Mouse (Mus musculus) c-Kit-positive CD71-negative TER-119-negative erythroid progenitor cells, embryonic 14.5 days (primary cell): ENCODE data around the gene Herc6.
"Not testable (repeated sequence)": the region's sequence is repeated elsewhere in the genome, so short reads cannot be mapped to it uniquely, and the experiment has no call there.

Experiments used
- DNase-seq: peaks from one replicate; pipeline ENCODE4 v3.0.0-alpha.2; 2013; ENCODE audit warnings: low read depth

Herc6 gene

DNA sequence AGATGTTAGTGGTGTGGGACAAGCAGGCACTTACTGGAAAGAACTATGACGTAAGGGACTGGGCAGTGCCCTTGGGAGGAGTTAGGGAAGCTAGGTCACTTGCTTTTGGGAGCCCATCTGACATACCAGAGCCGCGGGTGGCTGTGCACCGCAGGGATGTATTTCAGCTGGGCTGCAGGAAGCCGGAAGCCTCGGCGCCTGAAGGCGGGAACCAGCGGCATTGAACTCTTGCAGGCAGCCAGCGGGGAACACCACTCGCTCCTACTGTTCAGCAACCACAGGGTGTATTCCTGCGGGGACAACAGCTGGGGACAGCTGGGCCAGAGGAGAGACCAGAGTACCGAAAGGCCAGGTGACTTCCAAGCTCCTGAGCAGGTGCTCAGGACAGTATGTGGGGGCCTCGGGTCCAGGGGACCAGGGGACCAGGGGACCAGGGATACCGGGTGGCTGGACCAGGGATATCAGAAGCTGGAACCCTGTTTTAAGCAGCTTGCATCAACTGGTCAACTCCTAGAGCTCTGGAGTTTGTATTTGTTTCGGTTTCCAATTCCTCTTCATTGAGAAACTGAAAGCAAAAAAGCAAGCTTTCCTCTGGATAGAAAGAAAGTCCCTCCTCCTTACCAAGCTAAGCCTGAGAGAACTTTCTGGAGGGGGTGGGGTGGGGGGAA, at the start of gene Herc6:
Gene Herc6 (plus strand): TSS at position 120 of the 668 bp plus-strand sequence.
- peak; percentile 38 for DNase-seq

GRCm38 (mm10) chr6:57531011-57531410, 49.8 kb upstream of the Herc6 start:
- DNase-seq = no peak

DNA sequence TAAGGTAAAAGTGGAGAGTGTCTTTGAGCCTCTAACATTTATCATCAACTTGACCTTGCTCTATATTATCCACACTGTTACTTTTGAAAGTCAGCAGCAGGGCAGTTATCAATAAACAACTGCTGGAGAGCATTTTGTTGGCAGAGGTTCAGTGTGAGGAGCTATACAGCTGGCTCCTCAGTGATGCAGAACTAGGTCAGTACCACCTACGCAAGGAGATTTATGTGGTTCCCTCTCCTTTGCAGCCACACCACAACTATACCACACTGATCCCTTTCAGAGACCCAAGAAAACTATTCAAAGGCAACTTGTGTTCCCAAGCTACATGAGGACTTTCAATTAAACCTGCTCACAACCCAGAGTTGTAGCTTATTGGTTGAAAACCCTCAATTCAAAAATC, 49.4 kb upstream of the Herc6 start:
- DNase-seq = no peak

GRCm38 (mm10) chr6:57532022-57532421, 48.8 kb upstream of the Herc6 start:
- DNase-seq = no peak

DNA sequence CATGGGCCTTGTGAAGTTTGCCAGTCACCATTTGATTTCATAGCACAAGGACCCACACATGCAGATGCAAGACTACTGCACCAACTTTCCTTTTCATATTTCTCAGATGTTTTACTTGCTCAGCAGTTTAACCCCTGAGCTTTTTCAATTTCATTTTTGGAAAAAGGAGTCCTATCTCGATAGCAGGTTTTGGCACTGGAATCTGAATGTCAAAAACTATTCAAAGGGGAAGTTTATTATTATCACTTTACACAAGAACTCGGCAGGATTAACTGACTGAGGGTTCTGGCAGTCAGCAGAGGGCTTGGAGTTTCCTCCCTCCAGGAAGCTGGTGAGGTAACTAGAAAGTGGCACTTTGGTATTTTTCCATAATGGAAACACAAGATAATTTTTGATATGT, 47.4 kb upstream of the Herc6 start:
- DNase-seq = no peak

GRCm38 (mm10) chr6:57534231-57534610, 46.6 kb upstream of the Herc6 start:
- no peak for DNase-seq

- peak; percentile 29 for DNase-seq
Observed at GRCm38 (mm10) chr6:57534611-57535286, 46.1 kb upstream of the Herc6 start.

GRCm38 (mm10) chr6:57535386-57535936, 45.3 kb upstream of the Herc6 start, which contains the start of gene Ppm1k:
Ppm1k (minus strand) TSS chr6:57535468.
- DNase-seq = peak; percentile 94

GRCm38 (mm10) chr6:57535971-57536669, 44.7 kb upstream of the Herc6 start:
- DNase-seq = no peak

- DNase-seq = no peak
Observed at GRCm38 (mm10) chr6:57537887-57538286, 42.9 kb upstream of the Herc6 start.

DNA sequence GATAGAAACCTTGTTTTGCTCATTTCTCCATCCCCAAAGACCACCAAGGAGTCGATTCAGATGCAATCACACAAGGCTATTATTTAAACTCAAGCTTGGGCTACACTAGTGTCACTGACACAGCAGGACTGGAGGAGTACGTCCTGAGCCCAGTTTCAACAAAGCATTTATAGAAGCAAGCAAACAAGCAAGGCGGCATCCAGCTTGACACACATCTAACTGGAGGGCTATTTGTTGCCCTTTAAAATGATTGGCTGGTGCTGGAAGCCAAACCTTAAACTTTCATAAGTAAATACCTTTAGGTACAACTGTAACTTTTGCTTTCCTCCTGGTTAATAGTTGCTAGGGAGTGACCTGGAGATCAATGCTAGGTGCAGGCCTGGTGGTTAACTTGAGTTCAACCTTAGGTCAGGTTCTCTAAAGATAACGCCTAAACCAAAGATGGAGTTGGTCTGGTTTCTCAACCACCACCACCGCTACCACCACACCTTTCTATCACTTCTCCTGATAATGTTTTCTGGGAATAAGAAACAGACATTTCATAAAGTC, 39.8 kb upstream of the Herc6 start:
- no peak for DNase-seq

DNA sequence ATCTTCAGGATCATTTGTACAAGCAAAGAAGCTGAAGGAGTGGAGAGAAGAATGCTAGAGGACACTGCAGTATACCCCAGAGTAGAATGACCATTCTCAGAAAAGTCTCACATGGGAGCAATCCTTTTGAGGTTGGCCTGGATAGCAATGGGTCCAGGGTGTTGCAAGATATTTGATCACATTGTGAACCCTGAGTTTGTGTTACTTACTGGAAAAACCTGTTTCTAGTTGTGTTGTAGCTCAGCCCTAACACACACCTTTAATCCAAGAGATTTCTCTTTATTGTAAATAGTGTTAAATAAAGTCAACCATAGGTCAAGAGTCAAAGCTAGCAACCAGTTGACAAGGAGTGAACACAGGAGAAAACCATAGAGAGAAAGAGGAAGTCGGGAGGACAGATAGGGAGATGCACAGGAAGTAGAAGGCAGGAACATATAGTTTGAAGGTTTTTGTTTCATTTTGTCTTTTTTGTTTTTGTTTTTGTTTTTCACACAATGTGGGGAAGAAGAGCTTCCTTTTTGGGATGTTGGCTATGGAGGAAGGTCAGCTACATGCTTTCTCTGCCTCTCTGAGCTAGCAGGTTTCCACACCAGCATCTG, 39.0 kb upstream of the Herc6 start:
- no peak for DNase-seq

DNA sequence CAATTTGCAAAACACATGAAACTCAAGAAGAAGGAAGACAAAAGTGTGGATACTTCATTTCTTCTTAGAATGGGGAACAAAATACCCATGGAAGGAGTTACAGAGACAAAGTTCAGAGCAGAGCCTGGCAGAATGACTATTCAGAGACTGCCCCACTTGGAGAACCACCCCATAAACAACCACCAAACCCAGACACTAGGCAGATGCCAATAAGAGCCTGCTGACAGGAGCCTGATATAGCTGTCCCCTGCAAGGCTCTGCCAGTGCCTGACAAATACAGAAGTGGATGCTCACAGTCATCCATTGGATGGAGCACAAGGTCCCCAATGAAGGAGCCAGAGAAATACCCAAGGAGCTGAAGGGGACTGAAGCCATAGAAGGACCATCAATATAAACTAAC, 37.2 kb upstream of the Herc6 start:
- DNase-seq = not testable (repeated sequence)

- DNase-seq = no peak
Observed at GRCm38 (mm10) chr6:57544866-57545265, 35.9 kb upstream of the Herc6 start.

GRCm38 (mm10) chr6:57551211-57551796, 29.5 kb upstream of the Herc6 start:
- no peak for DNase-seq

DNA sequence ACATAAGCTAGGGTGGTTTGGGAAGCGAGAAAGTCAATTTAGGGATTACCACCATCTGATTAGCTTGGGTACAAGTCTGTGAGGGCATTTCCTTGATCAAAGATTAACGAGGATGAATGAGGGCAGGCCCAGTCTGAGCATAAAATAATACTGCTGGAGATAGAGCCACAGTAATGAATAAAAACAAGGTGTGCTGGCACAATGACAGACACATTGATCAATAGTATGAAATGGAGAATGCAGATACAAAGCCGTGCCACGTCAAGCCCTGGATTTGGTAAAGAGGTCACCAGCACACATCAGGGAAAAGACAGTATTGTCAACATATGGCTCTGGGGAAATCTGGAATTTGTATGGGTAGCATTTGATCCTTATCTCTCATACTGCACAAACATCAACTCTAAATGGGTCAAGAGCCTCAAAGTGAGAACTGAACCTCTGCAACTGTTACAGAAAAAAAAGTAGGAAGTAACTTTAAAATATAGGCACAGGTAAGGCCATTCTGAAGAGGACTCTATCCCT, 22.9 kb upstream of the Herc6 start:
- DNase-seq = no peak

DNA sequence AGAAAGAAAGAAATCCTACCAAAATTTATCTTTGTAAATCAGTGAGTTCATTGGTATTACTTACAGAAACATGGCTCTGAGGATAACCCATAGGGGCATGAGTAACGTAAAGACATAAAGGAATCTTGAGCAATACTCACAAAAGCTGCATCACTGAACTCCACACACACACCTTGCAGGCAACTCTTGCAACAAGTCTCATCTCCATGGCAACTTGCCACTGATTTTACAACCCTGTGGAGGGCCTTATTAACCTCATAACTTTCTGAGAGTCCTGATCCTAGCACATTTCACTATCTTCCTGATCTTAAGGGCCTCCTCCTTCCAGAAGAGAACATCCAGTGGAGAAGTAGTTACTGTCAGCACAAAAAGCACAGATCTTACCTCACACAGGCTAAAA, 17.3 kb upstream of the Herc6 start:
- no peak for DNase-seq

DNA sequence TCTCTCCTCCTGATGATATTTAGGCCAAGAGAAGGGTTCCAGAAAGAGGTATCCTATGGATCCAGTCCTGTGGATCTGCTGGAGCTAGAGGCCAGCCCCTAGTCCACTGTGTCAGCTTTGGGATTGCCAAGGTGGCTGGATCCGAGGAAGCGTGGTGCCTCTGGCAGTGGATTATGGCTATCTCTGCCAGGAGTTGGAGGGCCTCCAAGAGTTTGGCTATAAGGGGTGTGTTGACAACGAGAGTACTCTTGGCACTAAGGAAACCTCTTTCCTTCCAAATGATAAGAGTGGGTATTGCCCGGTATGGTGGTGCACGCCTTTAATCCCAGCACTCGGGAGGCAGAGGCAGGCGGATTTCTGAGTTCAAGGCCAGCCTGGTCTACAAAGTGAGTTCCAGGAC, 15.3 kb upstream of the Herc6 start:
- no peak for DNase-seq

DNA sequence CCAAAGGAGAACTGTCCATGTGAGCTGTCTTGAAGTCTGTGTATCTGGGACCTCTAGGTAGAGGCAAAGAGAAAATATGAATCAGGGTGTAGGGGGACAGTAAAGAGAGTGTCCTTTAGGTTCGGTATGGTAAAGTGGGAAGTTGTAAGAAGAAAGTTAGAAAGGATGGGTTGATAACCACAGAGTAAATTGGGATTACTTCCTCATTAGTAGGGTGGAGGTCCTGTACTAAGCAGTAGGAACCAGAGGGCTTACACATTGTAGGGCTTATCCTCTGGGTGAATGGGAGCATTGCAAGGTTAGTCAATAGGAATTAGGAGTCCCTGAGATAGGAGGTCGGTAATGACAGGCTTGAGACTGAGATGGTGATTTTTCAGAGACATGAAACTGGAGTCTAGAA, 13.2 kb upstream of the Herc6 start:
- DNase-seq = no peak

DNA sequence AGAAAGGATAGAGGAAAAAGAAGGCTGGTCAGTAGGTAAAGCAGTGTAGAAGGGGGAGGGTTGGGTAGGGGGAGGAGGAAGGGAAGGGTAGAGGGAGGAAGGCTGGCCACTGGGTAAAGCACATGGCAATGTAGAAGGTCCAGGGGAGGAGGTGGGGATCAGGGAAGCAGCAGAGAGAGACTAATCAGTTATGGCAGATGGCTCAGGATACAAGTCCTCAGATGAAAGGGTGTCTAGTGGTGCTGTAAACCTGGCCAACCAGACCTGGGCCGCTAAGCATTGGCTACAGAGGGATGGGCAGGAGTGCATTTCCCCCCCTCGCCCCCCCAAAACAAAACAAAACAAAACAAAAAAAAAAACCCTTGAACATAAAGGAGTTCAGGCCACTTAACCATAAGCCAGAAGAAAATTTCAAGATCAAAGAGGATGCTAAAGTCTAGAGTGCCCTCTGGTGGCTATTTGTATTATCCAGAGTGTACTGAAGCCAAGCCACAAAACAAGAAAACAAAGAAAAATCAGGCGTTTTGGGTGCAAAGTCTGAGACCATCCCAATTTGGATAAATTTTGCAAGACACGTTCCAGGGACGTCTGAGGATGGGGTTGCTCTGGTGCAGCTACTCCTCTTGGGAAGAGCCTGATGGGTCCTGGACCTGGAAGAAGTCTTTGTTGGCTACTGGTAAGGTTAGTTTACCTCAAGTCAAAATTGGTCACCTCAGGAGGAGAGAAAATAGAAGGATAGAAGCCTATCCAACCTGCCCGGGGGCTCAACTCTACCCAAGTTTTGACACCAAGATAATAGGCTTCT, 10.4 kb upstream of the Herc6 start:
- DNase-seq = peak; percentile 45

DNA sequence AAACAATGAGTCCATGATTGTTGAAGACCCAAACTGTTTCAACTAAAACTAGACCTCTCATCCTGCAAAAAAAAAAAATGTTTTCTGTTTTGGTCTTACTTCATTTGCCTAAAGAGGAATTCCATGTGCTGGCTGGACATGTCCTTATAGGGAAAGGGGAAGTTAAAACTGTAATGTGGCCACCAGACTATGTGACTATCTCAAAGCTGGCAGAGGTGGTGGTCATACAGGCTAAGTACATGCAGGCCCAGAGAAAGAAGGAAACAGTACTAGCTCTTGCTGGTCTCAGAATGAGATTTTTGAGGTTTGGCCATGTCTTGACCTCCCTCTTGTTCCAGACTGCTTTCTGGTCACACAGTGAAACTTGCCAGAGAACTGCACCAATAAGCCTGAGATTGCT, 9.2 kb upstream of the Herc6 start:
- DNase-seq = no peak
